Mouse (Mus musculus): ENCODE results near the gene Nme4. TPM values are rescaled to one million over a fixed set of nuclear protein-coding genes. Genes with fewer than 3 reads are reported as not detected.
"Not testable (repeated sequence)": the region's sequence is repeated elsewhere in the genome, so short reads cannot be mapped to it uniquely, and the experiment has no call there.

Gene Nme4
- polyA plus RNA-seq, 1 experiment from 2014 or later = 30.9 TPM

DNA sequence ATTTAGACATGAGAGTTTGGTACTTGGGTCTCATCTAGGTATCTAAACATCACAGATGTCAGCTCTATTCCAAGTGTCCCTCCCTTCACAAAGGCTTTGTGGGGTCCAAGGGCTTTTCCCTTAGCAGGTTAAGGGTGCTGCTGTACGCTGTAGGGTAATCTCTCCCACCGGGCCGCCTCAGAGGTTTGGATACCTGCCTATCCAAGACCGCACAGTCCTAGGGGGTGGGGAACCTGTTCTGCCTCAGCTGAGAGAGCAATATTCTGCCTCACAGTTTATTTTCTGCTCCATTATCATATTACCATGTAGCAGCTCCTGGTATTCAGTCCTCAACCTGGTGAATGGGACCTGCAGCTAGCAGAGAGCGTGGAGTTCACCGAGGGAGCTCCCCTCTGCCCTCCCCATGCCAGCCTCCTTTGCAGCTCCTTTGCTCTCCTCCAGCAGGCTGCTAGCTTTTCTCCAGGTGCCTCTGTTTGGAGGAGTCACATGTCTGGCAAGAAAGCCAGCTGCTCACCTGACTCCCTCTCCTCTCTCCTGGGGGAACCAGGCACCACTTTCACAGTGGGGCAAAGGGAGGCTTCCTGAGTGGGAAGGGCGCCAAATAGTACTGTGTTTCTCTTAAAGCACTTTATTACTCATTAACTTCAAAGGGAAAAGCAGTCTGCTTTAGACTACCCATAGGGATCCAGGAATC is 19.9 kb upstream of the Nme4 start:
- ATAC-seq (ENCODE audit: low FRiP score, low TSS enrichment) = peak; percentile 55
- peak overlapping the region; percentile 84 for H3K27ac ChIP-seq (replicated peaks)
- DNase-seq (ENCODE audit: low spot score) = peak; percentile 82
- H3K4me2 ChIP-seq (replicated peaks; ENCODE audit: low read depth) = peak overlapping the region; percentile 12; the same call in 1 of the 2 replicates
- H3K27me3 ChIP-seq (ENCODE audit: control insufficient read depth, insufficient read depth, low read length) = peaks cover 9% of the 10 kb centered on the region
- H3K4me3 ChIP-seq (ENCODE audit: low read depth, low read length) = no peak overlapping the region
- H3K9me3 ChIP-seq (ENCODE audit: control insufficient read depth, low read length) = no peaks in the 10 kb centered on the region
- H3K9ac ChIP-seq (ENCODE audit: low read length) = no peak overlapping the region
- WGBS = 71% methylated on average over 7 of the region's 7 CpGs
- H3K4me1 ChIP-seq (replicated peaks; ENCODE audit: control insufficient read depth, insufficient read depth) = no peaks in the 10 kb centered on the region
- TF ChIP-seq CTCF (IDR thresholded peaks at IDR 0.05; ENCODE audit: low read depth) (no peak), EP300 (optimal IDR thresholded peaks at IDR 0.05) (no peak)
- H3K36me3 ChIP-seq (ENCODE audit: control insufficient read depth, insufficient read depth, low read length) = no peaks in the 10 kb centered on the region

DNA sequence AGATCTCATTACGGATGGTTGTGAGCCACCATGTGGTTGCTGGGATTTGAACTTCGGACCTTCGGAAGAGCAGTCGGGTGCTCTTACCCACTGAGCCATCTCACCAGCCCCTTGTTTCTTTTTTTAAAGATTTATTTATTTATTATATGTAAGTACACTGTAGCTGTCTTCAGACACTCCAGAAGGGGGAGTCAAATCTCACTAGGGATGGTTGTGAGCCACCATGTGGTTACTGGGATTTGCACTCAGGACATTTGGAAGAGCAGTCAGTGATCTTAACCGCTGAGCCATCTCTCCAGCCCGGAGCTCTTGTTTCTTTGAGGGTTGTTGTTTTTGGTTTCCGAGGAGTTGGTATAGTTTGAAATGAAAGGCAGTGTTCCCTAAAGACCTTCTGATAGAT is 19.1 kb upstream of the Nme4 start:
- H3K4me1 ChIP-seq (replicated peaks; ENCODE audit: control insufficient read depth, insufficient read depth); H3K4me3 ChIP-seq (ENCODE audit: low read depth, low read length); DNase-seq (ENCODE audit: low spot score); H3K9me3 ChIP-seq (ENCODE audit: control insufficient read depth, low read length); H3K36me3 ChIP-seq (ENCODE audit: control insufficient read depth, insufficient read depth, low read length); ATAC-seq (ENCODE audit: low FRiP score, low TSS enrichment); H3K27me3 ChIP-seq (ENCODE audit: control insufficient read depth, insufficient read depth, low read length); H3K9ac ChIP-seq (ENCODE audit: low read length): not testable (repeated sequence)
- peak; percentile 13; the same call in 1 of the 2 replicates for TF ChIP-seq CTCF (IDR thresholded peaks at IDR 0.05; ENCODE audit: low read depth)
- Histone ChIP-seq H3K27ac (replicated peaks) (peak overlapping the region; percentile 84), H3K4me2 (replicated peaks; ENCODE audit: low read depth) (peak overlapping the region; percentile 12; the same call in 1 of the 2 replicates)
- 61% methylated on average over 7 of the region's 7 CpGs for WGBS

DNA sequence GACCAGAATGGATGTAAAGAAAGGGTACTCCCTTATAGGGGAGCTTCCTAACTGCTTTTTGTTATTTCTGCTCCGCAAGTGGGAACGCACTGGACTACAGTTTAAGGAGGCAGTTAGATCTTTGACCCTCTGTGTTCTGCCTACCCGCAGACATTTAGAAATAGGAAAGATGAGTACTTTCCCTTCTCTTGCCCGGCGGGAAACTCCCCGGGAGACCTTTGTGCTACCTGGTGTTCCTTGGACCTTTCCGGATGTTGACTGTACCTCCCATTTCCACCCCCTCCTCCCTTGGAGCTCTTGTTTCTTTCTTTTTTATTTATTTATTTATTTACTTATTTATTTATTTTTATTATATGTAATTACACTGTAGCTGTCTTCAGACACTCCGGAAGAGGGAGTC is 18.7 kb upstream of the Nme4 start:
- Histone ChIP-seq H3K4me2 (replicated peaks; ENCODE audit: low read depth) (peak overlapping the region; percentile 92), H3K27ac (replicated peaks) (peak overlapping the region; percentile 89), H3K4me3 (ENCODE audit: low read depth, low read length) (peak overlapping the region; percentile 61), H3K9ac (ENCODE audit: low read length) (peak overlapping the region; percentile 73; the same call in 1 of the 2 replicates), H3K9me3 (ENCODE audit: control insufficient read depth, low read length) (no peaks in the 10 kb centered on the region), H3K4me1 (replicated peaks; ENCODE audit: control insufficient read depth, insufficient read depth) (no peaks in the 10 kb centered on the region), H3K27me3 (ENCODE audit: control insufficient read depth, insufficient read depth, low read length) (peaks cover 9% of the 10 kb centered on the region), H3K36me3 (ENCODE audit: control insufficient read depth, insufficient read depth, low read length) (no peaks in the 10 kb centered on the region)
- ATAC-seq (ENCODE audit: low FRiP score, low TSS enrichment) (no peak), DNase-seq (ENCODE audit: low spot score) (no peak)
- 14% methylated on average over 8 of the region's 8 CpGs for WGBS
- TF ChIP-seq EP300 (optimal IDR thresholded peaks at IDR 0.05) = no peak
- no peak for TF ChIP-seq CTCF (IDR thresholded peaks at IDR 0.05; ENCODE audit: low read depth)

DNA sequence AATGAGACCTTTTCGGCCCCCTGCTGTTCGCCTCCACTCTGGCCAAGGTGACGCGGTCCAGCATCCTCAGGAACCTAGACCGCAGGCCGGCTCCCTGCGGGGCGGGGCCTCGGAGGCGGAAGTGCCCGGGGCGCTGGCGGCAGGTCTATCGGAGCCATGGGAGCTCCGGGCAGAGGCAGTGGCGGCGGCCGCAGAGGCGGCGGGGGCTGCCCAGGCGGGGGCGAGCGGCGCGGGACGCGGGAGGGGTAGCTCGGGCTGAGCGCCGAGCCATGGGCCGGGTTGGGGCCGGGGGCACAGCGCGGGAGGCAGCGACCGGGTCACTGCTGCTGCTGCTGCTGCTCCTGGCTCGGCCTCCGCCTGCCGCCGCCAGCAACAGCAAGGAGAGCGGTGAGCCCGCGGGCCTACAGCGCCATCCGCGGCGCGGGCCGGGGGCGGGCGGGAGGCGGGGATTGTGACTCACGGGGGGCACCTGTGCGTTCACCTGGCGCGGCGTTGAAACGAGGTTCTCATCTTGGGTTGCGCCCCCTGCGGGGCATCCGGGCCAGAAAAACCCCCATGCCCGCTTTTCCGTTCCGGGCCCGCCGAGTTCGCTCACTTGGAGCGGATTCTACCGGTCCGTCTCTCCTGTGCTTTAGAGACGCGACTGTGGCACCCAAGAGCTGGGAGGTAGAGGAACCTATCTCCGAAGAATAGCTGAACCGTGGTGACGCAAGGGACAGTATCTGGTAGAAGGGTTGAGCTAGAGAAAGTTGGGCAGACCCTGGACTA is 18.0 kb upstream of the Nme4 start, which contains the start of gene Tmem8:
Tmem8 (plus strand) TSS at position 119 of the 768 bp plus-strand sequence.
- Histone ChIP-seq H3K4me3 (ENCODE audit: low read depth, low read length) (peak within 1 kb of the TSS; percentile 61), H3K9ac (ENCODE audit: low read length) (peak within 1 kb of the TSS; percentile 73), H3K36me3 (ENCODE audit: control insufficient read depth, insufficient read depth, low read length) (no peaks in the 10 kb centered on the region), H3K4me2 (replicated peaks; ENCODE audit: low read depth) (peak within 1 kb of the TSS; percentile 92), H3K27me3 (ENCODE audit: control insufficient read depth, insufficient read depth, low read length) (peaks cover 9% of the 10 kb centered on the region), H3K9me3 (ENCODE audit: control insufficient read depth, low read length) (no peaks in the 10 kb centered on the region), H3K27ac (replicated peaks) (peak within 1 kb of the TSS; percentile 89), H3K4me1 (replicated peaks; ENCODE audit: control insufficient read depth, insufficient read depth) (no peaks in the 10 kb centered on the region)
- DNase-seq (ENCODE audit: low spot score) (peak; percentile 90), ATAC-seq (ENCODE audit: low FRiP score, low TSS enrichment) (peak; percentile 65)
- WGBS = under 1% methylated on average over 44 of the region's 75 CpGs
- TF ChIP-seq CTCF (IDR thresholded peaks at IDR 0.05; ENCODE audit: low read depth) = peak; percentile 51
- no peak for TF ChIP-seq EP300 (optimal IDR thresholded peaks at IDR 0.05)

DNA sequence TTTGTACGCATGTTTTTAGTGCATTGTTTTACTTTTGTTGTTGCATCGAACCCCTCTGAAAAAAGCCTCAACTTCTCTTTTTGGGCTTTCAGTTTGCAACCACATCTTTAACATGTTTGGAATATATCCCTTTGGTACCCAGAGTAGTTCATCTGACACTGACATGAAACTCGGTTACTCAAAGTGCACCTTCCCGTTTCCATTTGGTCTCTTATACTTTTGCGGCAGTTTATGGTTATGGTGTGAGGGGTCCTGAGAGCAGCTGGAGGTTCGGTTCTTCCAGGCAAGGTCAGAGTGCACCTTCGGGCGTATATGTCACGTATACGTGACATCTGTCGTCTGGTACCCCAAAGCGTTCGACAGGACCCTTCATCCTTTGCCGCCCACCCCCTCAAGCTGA is 17.3 kb upstream of the Nme4 start:
- TF ChIP-seq EP300 (optimal IDR thresholded peaks at IDR 0.05) = no peak
- no peak for TF ChIP-seq CTCF (IDR thresholded peaks at IDR 0.05; ENCODE audit: low read depth)
- H3K9me3 ChIP-seq (ENCODE audit: control insufficient read depth, low read length) = no peaks in the 10 kb centered on the region
- DNase-seq (ENCODE audit: low spot score) (no peak), ATAC-seq (ENCODE audit: low FRiP score, low TSS enrichment) (no peak)
- H3K9ac ChIP-seq (ENCODE audit: low read length) = no peak overlapping the region
- peak overlapping the region; percentile 92 for H3K4me2 ChIP-seq (replicated peaks; ENCODE audit: low read depth)
- no peaks in the 10 kb centered on the region for H3K36me3 ChIP-seq (ENCODE audit: control insufficient read depth, insufficient read depth, low read length)
- peak overlapping the region; percentile 61 for H3K4me3 ChIP-seq (ENCODE audit: low read depth, low read length)
- 19% methylated on average over 14 of the region's 14 CpGs for WGBS
- no peak overlapping the region for H3K27ac ChIP-seq (replicated peaks)
- H3K27me3 ChIP-seq (ENCODE audit: control insufficient read depth, insufficient read depth, low read length) = peaks cover 9% of the 10 kb centered on the region
- no peaks in the 10 kb centered on the region for H3K4me1 ChIP-seq (replicated peaks; ENCODE audit: control insufficient read depth, insufficient read depth)

DNA sequence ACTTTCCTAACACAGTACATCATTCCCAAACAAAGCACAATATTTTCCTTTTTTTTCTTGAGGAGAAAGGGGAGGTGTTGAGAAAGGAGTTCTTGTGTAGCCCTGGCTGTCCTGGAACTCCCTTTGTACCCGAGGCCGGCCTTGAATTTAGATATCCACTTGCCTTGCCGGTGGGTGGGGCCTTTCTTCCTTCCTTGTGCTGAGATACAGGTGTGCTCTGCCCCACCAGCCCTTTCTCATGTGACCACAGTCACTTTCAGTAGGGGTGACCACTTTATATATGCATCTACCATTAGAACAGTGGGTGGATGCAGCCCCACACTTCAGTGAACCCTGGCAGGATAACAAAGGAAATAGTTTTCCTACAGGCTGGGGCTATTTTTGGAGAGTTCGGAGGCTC is 16.3 kb upstream of the Nme4 start:
- no peaks in the 10 kb centered on the region for H3K36me3 ChIP-seq (ENCODE audit: control insufficient read depth, insufficient read depth, low read length)
- no peaks in the 10 kb centered on the region for H3K9me3 ChIP-seq (ENCODE audit: control insufficient read depth, low read length)
- peaks cover 9% of the 10 kb centered on the region for H3K27me3 ChIP-seq (ENCODE audit: control insufficient read depth, insufficient read depth, low read length)
- H3K4me1 ChIP-seq (replicated peaks; ENCODE audit: control insufficient read depth, insufficient read depth) = no peaks in the 10 kb centered on the region
- H3K27ac ChIP-seq (replicated peaks) = no peak overlapping the region
- ATAC-seq (ENCODE audit: low FRiP score, low TSS enrichment) (no peak), DNase-seq (ENCODE audit: low spot score) (no peak)
- no peak overlapping the region for H3K9ac ChIP-seq (ENCODE audit: low read length)
- H3K4me2 ChIP-seq (replicated peaks; ENCODE audit: low read depth) = no peak overlapping the region
- H3K4me3 ChIP-seq (ENCODE audit: low read depth, low read length) = no peak overlapping the region
- TF ChIP-seq EP300 (optimal IDR thresholded peaks at IDR 0.05) (no peak), CTCF (IDR thresholded peaks at IDR 0.05; ENCODE audit: low read depth) (no peak)
- 36% methylated on average over 4 of the region's 4 CpGs for WGBS
